Mouse (Mus musculus) kidney, adult 10 weeks (tissue): ENCODE data around the gene Olfr686. TPM values are rescaled to one million over a fixed set of nuclear protein-coding genes. Genes with fewer than 3 reads are reported as not detected.

Experiments
- polyA plus RNA-seq: library from polyadenylated mRNA; stranded (reverse); fragments of 350-450 nt; fragmentation: Illumina TruSeq; extraction: RNeasy Lipid Tissue Mini Kit (QIAGEN cat#74804); gene quantifications from one replicate; pipeline ENCODE4 v1.2.3, GENCODE M21; 2014; ENCODE audit warnings: low read depth, low replicate concordance

Gene Olfr686
- polyA plus RNA-seq, result not detected

DNA sequence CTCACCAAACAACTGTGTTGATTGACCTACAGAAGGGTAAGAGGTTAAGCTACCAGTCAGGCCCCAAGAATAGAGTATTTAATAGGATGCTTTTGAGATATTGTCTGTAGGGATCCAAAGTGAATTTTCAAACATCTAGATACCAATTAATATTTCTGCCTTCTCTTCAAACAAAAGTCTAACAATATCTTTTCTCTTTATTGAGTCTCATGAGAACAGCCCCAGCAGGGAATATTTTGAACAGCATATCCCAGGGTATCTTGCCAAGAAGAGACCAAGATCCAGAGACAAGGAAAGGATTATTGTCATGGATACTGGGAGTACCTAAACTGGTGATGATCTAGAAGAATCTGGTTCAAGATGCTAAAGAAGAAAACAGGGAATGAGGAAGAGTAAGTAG is at the start of gene Olfr686:
Gene Olfr686, minus strand, starts transcription at position 101 of the 400 bp plus-strand sequence.

DNA sequence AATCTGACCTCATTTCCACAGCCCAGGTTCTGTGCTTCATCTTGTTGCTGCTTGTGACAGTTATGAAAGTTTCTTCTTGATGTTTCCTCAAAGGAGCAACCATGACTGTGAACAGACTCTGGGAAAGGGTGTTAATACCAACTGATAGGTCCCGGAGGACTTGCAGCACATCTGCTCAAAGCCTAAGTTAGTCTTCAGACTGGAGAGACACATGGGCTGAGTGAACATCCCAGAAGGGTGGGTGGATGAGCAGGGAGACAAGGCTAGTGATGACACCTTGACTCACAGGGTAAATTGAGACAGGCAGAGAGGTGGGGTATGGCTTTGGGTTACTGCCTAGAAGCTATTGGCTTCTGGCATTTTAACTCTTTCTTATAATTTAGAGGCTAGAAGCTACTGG is 21.4 kb downstream of the Olfr686 start, which contains the start of gene Olfr685:
Gene Olfr685, minus strand, starts transcription at position 101 of the 400 bp plus-strand sequence.

GRCm38 (mm10) chr7:105163553-105163952 is 43.7 kb downstream of the Olfr686 start, which contains the start of gene Olfr684:
TSS of gene Olfr684 (minus strand) at chr7:105163653.

Other genes with a start within 250 kb of the Olfr686 start
- not detected for gene Olfr670, start 244.9 kb downstream of the Olfr686 start, polyA plus RNA-seq
- not detected for gene Olfr671, start 228.4 kb downstream of the Olfr686 start, polyA plus RNA-seq
- gene Olfr672, start 205.5 kb downstream of the Olfr686 start, polyA plus RNA-seq, result not detected
- gene Olfr675, start 179.0 kb downstream of the Olfr686 start, polyA plus RNA-seq, result not detected
- not detected for gene Olfr676, start 174.8 kb downstream of the Olfr686 start, polyA plus RNA-seq
- not detected for gene Olfr677, start 156.1 kb downstream of the Olfr686 start, polyA plus RNA-seq
- gene Olfr678, start 143.0 kb downstream of the Olfr686 start, polyA plus RNA-seq, result not detected
- not detected for gene Olfr679, start 126.3 kb downstream of the Olfr686 start, polyA plus RNA-seq
- not detected for gene Olfr680-ps1, start 114.7 kb downstream of the Olfr686 start, polyA plus RNA-seq
- not detected for gene Olfr681, start 90.6 kb downstream of the Olfr686 start, polyA plus RNA-seq
- not detected for gene Olfr683, start 60.5 kb downstream of the Olfr686 start, polyA plus RNA-seq
- gene Olfr684, start 43.8 kb downstream of the Olfr686 start, polyA plus RNA-seq, result not detected
- not detected for gene Olfr685, start 21.5 kb downstream of the Olfr686 start, polyA plus RNA-seq
- not detected for gene Olfr688, start 80.6 kb upstream of the Olfr686 start, polyA plus RNA-seq
- gene Olfr689, start 103.7 kb upstream of the Olfr686 start, polyA plus RNA-seq, result not detected
- gene Olfr690, start 126.6 kb upstream of the Olfr686 start, polyA plus RNA-seq, result not detected
- not detected for gene Olfr691, start 134.8 kb upstream of the Olfr686 start, polyA plus RNA-seq
- gene Olfr692, start 160.7 kb upstream of the Olfr686 start, polyA plus RNA-seq, result not detected
- not detected for gene Gm5901, start 167.6 kb upstream of the Olfr686 start, polyA plus RNA-seq
- 12.0 TPM for gene Fam160a2, start 192.6 kb upstream of the Olfr686 start, polyA plus RNA-seq
- not detected for gene Cnga4, start 197.1 kb upstream of the Olfr686 start, polyA plus RNA-seq
- gene Cckbr, start 218.2 kb upstream of the Olfr686 start, polyA plus RNA-seq, result not detected